Mouse (Mus musculus) limb, embryonic 14.5 days (tissue): ENCODE measurements at regions not wholly inside any gene's neighbourhood (a gene's known extent, or its start where the extent isn't known, plus 50 kb on each side); places are given as distances from the start of the nearest gene placed in this dataset.

Experiments used
- ATAC-seq: fragments of 200-750 bp; cut with Nextera tagmentation; 2 replicates; pipeline ENCODE4 v1.8.0; 2017; ENCODE audit warnings: low read depth, moderate number of reproducible peaks, moderate TSS enrichment; ENCODE audit not compliant: low FRiP score
- DNase-seq: peaks from one replicate; pipeline ENCODE4 v3.0.0-alpha.2; 2015; ENCODE audit warnings: low spot score
- H3K27ac ChIP-seq: fragments of 300-500 bp; sonication (generic); replicated peaks from 2 replicates; pipeline ENCODE4 v1.5.1; 2014; ENCODE audit warnings: low read depth, mild to moderate bottlenecking, low read length, moderate library complexity, mixed read lengths
- H3K27me3 ChIP-seq: fragments of 300-500 bp; sonication (generic); 2 replicates; pipeline ENCODE4 v1.6.1; 2014; ENCODE audit warnings: low read length, mixed read lengths; ENCODE audit not compliant: control insufficient read depth, insufficient read depth
- H3K36me3 ChIP-seq: fragments of 300-500 bp; sonication (generic); 2 replicates; pipeline ENCODE4 v1.6.1; 2014; ENCODE audit warnings: mild to moderate bottlenecking, low read length, moderate library complexity, mixed read lengths; ENCODE audit not compliant: control insufficient read depth, insufficient read depth
- H3K4me1 ChIP-seq: fragments of 300-500 bp; sonication (generic); 2 replicates; pipeline ENCODE4 v1.6.1; 2014; ENCODE audit warnings: antibody characterized with exemption, low read length, mixed read lengths; ENCODE audit not compliant: control insufficient read depth, insufficient read depth
- H3K4me2 ChIP-seq: fragments of 300-500 bp; sonication (generic); replicated peaks from 2 replicates; pipeline ENCODE4 v1.6.1; 2014; ENCODE audit warnings: low read depth, mild to moderate bottlenecking, low read length, moderate library complexity; ENCODE audit not compliant: severe bottlenecking
- H3K4me3 ChIP-seq: fragments of 300-500 bp; sonication (generic); replicated peaks from 2 replicates; pipeline ENCODE4 v1.5.1; 2014; ENCODE audit warnings: low read length
- H3K9ac ChIP-seq: fragments of 300-500 bp; sonication (generic); 2 replicates; pipeline ENCODE4 v1.6.1; 2014; ENCODE audit warnings: mild to moderate bottlenecking, low read depth, low read length, moderate library complexity; ENCODE audit not compliant: severe bottlenecking
- H3K9me3 ChIP-seq: fragments of 300-500 bp; sonication (generic); 2 replicates; pipeline ENCODE4 v1.6.1; 2016; ENCODE audit warnings: low read length; ENCODE audit not compliant: control insufficient read depth
- POLR2A ChIP-seq: fragments of 200-500 bp; IDR thresholded peaks from 2 replicates; pipeline ENCODE4 v1.8.0; 2012; ENCODE audit warnings: inconsistent platforms, mild to moderate bottlenecking, moderate library complexity, borderline replicate concordance; ENCODE audit not compliant: insufficient read depth, insufficient read length; ENCODE audit errors: extremely low read depth
- WGBS: fragments of 180-500 bp; shearing (Covaris S2); extraction: QIAGEN DNeasy Blood & Tissue Kit; methylation state at CpG from one replicate; pipeline ENCODE4 v1.1.7; 2014; 5-methylcytosine and 5-hydroxymethylcytosine counted together

DNA sequence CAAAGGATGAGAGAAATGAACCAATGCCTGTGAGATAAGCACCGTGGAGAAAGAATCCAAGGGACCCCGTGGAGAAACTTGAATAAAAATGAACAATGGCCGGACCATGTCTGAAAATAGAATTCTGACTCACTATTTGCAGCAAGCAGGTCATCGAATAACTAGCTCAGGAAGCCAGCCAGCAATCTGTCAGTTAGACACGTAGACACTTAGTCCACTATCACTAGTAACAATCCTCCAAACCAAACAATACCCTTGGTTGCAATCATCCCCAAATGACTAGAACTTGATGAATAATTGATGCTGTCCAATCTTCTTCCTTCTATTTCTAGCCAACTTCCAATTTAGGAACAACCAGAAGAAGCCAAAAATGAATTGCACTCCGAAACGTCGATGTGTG, 328.5 kb downstream of the Tmem182 start:
- H3K9ac ChIP-seq: no peak overlapping the region
- no peak overlapping the region for H3K4me2 ChIP-seq
- WGBS: 88% methylated on average over 8 of the region's 8 CpGs
- H3K27ac ChIP-seq: no peak overlapping the region
- TF ChIP-seq POLR2A: no peak
- no peak overlapping the region for H3K4me3 ChIP-seq
- ATAC-seq: no peak
- no peaks in the 10 kb centered on the region for H3K36me3 ChIP-seq
- H3K27me3 ChIP-seq: no peaks in the 10 kb centered on the region
- no peak for DNase-seq
- H3K4me1 ChIP-seq: no peaks in the 10 kb centered on the region
- H3K9me3 ChIP-seq: no peaks in the 10 kb centered on the region

DNA sequence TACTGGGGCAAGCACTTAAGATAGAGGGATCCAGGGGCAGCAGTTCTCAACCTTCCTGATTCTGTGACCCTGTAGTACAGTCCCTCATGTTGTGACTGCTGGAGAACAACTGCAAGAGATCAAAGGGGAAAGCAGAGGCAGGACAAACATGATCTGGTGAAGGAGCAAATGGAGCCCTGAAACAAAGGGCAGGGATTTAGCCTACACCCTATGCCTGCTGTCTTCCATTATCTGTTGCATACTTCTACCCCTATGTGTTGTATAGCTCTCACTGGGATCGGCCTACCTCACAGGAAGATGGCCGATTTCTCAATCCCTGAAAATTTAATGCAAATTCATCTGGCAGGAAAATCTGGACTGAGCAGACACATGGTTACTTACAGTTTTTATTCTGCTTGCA, 334.3 kb downstream of the Tmem182 start:
- Histone ChIP-seq H3K4me3 (no peak overlapping the region), H3K9ac (no peak overlapping the region), H3K36me3 (no peaks in the 10 kb centered on the region), H3K9me3 (no peaks in the 10 kb centered on the region), H3K4me1 (no peaks in the 10 kb centered on the region), H3K4me2 (no peak overlapping the region), H3K27me3 (no peaks in the 10 kb centered on the region), H3K27ac (no peak overlapping the region)
- 67% methylated on average over 2 of the region's 2 CpGs for WGBS
- no peak for TF ChIP-seq POLR2A
- no peak for ATAC-seq
- DNase-seq: no peak

DNA sequence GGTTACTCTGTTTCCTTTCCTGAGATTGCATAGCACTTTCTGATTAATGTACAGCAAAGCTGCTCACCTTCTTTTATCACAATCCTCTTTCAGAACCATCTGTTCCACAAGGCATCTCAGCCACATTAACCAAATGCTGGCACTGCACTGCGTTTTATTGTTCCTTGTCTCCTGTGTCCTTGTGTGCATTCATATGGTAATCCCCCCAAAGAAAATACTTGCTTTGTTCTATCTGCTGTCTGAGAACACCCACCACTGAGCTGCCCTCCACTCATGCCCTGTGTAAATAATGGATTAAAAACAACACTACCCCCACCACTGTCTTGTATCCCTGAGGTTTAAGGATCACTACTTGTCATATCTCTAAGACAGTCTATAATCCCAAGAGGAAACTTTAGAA, 335.1 kb downstream of the Tmem182 start:
- no peak overlapping the region for H3K27ac ChIP-seq
- no peaks in the 10 kb centered on the region for H3K4me1 ChIP-seq
- H3K4me2 ChIP-seq: no peak overlapping the region
- DNase-seq (no peak), ATAC-seq (no peak)
- H3K9ac ChIP-seq: no peak overlapping the region
- H3K9me3 ChIP-seq: no peaks in the 10 kb centered on the region
- H3K27me3 ChIP-seq: no peaks in the 10 kb centered on the region
- H3K4me3 ChIP-seq: no peak overlapping the region
- 61% methylated on average over 1 of the region's 1 CpGs for WGBS
- H3K36me3 ChIP-seq: no peaks in the 10 kb centered on the region
- no peak for TF ChIP-seq POLR2A

DNA sequence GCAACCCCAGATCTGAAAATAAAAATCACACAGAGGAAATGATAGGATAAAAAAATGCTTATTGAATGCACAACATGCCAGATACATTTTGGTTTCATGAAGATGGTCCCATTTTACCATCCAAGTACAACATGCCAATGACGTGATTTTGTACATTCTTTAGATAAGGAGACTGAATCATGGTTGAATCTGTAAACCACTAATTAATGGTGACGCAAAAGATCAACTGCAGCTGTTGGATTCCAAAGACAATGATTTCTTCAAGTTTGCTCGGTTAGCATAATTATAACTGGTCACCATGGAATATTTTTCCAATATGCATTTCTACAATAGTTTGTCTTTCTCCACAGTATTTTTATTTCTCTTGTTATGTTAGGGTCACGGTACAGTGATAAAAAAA, 336.6 kb downstream of the Tmem182 start:
- Histone ChIP-seq H3K4me2 (no peak overlapping the region), H3K27me3 (no peaks in the 10 kb centered on the region), H3K36me3 (no peaks in the 10 kb centered on the region), H3K9me3 (no peaks in the 10 kb centered on the region), H3K9ac (no peak overlapping the region), H3K27ac (no peak overlapping the region), H3K4me1 (no peaks in the 10 kb centered on the region), H3K4me3 (no peak overlapping the region)
- 87% methylated on average over 4 of the region's 4 CpGs for WGBS
- no peak for TF ChIP-seq POLR2A
- no peak for ATAC-seq
- DNase-seq: no peak

DNA sequence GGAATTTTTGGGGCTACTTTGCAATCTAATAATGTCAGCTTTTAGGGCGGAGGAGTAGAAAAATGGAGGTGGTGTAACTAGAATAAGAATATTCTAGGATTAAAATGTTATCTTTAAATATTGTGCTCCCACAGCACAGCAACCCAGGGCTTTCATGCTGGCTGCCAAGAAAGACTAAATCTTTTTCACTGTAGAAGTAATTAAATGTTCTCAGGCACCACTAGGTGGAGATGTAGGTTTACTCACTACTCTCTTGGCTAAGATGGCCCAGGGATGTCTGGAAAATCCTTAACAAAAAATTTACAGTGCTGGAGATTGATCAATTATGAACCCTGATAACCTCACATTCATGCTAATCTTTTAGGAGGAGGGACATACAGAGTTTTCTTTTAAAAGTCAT, 347.1 kb downstream of the Tmem182 start:
- TF ChIP-seq POLR2A: no peak
- ATAC-seq: no peak
- no peak overlapping the region for H3K4me3 ChIP-seq
- 59% methylated on average over 1 of the region's 1 CpGs for WGBS
- H3K27me3 ChIP-seq: no peaks in the 10 kb centered on the region
- no peaks in the 10 kb centered on the region for H3K36me3 ChIP-seq
- H3K4me1 ChIP-seq: no peaks in the 10 kb centered on the region
- no peaks in the 10 kb centered on the region for H3K9me3 ChIP-seq
- H3K27ac ChIP-seq: no peak overlapping the region
- peak; percentile 82 for DNase-seq
- H3K4me2 ChIP-seq: no peak overlapping the region
- H3K9ac ChIP-seq: no peak overlapping the region
